Mouse (Mus musculus) cerebellum, postnatal 10 days (tissue): ENCODE measurements around the gene Efcab7.

Experiments used
- DNase-seq, 2 experiments: peaks; one replicate each; pipeline ENCODE4 v3.0.0; 2021; ENCODE audit warnings: mixed read lengths in 2 of 2

The Efcab7 gene

DNA sequence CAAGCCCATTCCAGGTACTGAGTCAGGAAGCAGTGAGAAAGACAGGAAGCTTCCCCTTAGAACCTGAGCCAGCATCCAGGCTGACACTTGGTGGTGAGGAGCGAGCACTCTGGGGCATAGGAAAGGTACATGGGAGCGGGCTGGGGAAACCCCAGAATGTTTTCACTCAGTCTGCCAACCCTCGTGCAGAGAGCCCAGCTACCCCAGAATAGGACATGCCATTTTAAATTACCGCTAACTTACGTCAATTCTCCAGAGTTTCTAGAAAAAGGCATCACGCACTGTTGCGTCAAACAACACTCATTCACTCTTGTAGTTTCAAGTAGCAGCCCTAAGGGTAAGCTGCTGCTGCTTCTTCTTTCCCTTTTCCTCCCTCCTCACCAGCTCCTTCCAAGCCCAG is 116.0 kb downstream of the Efcab7 start:
- no peak for DNase-seq

DNA sequence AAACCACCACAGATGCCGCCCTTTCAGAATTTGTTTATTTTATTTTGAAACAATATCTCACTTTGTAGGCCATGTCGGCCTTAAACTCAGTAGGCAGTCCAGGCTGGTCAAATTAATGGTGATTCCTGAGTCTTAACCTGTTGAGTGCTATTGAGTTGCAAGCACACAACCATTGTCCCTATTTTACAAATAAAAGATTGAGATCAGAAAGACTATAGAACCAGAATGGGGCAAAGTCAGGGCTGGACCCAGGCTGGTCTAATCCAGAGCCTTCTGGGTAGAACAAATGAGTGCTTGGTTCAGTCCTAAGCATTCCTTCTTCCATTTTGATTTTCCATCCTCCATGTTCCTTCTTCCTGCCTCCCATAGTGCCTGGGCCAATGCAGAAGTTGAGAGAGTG is 117.5 kb downstream of the Efcab7 start:
- no peak for DNase-seq

DNA sequence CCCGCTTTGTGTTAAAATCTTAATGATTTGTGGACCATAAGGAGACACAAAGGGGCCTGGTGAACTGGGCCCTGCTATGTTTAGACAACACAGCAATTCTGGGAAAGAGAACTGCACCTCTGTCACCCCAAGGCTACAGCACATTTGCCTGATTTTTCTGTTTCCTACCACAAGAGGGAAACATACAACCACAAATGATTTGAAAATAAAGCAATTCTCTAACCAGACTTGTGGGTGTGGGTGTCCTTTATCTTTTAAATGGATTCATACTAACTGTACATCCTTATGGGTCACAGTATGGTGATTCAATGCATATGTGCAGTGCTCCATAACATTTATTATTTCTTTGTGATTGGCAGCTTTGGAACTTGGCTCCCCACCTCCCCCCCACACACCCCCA is 118.2 kb downstream of the Efcab7 start:
- DNase-seq = peak in 1 of 2 experiments; percentile 54

DNA sequence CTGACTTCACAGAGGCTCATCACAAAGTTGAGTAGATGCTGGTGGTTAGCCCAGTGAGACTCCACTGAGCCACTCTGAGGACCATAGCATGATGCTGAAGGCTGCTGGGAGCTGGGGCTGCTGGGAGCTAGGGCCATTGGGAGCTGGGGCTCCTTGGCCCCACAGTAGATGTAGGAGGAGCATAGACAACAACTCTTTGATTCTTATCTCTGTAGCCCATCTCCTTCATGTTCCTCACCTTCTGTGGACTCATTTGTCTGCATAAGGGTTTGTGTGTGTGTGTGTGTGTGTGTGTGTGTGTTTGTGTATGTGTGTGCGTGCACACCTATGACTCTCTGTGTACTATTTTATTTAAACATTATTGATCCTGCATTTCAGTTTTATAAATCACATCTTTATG is 118.9 kb downstream of the Efcab7 start:
- no peak for DNase-seq

DNA sequence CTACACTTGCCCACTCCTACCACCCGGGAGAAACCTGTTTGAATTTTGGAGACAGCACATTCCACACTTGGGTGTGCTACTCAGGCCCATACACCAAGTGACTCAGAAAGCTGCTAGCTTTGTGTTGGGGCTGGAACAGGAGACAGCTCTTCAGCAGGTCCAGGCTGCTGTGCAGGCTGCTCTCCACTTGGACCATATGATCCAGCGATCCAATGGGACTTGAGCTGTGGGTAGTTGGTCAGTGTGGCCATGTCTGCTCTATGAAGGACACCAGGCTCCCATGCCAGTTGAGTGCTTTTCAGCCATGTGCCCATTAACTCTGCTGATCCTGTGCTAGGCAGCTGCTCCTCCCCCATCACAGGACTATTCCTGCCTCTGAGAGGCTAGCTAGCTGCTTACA is 124.9 kb downstream of the Efcab7 start:
- DNase-seq = no peak

- DNase-seq = peak; percentile 51 to 72
Observed at GRCm38 (mm10) chr4:99955396-99955795, 126.4 kb downstream of the Efcab7 start.

DNA sequence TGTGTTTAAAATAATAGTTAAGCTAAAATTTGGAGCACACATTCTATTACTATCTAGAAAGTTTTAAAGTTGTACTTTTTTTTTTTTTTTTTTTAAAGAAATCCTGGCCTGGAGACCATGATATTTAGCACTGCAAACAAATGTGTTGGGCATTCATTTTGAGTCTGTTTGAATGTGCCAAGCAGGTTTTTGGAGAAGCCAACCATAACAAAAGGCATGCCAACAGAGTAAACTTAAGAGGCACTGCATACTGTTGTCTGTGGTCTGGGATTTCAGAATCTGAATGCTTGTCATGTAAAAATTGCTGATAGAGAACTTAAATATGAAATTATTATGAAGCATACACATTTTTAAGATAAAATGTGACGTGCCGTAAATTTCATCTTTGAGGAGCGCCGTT is 128.2 kb downstream of the Efcab7 start:
- DNase-seq = no peak

GRCm38 (mm10) chr4:99958084-99958815 is 129.3 kb downstream of the Efcab7 start:
- DNase-seq = no peak

DNA sequence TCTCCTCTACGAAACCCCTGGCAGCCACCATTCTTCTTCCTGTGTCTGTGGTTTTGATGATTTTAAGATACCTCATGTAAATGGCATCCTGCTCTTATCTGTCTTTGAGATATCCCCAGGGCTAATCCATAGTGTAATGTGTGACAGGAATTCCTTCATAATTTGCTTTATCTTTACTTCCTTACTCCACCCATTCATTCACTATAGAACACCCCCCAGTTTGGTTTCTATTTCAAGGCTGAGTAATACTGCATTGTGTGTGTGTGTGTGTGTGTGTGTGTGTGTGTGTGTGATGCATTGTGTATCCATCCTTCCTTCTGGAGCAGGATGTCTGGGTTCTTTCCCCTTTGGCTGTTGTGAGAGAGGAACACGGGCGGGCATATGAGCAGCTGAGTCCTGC is 130.3 kb downstream of the Efcab7 start:
- no peak for DNase-seq
